Mouse (Mus musculus) kidney, postnatal 14 days (tissue): ENCODE measurements at regions not wholly inside any gene's neighbourhood (a gene's known extent, or its start where the extent isn't known, plus 50 kb on each side); places are given as distances from the start of the nearest gene placed in this dataset.

Source experiments
- DNase-seq: peaks from one replicate; pipeline ENCODE4 v3.0.0; 2022; ENCODE audit warnings: mixed read lengths

DNA sequence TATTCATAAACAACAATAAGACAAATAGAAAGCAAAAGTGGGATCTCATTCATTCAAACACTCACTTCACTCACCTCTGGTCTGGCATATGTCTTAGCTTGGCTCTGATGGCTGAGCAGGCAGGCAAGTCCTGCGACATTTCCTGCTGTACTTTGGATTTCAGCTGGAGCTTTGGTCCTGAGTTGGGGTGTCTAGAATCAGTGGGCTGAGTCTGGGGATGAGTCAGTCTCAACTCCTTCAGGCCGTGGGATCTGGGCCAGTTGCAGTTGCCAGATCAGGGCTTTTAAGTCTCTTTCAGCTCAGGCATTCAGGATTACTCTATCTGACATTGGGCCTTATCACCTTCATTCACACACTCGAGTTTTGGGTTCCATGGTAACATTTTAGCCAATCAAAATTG is 454.1 kb downstream of the Adra2a start:
- DNase-seq: no peak

DNA sequence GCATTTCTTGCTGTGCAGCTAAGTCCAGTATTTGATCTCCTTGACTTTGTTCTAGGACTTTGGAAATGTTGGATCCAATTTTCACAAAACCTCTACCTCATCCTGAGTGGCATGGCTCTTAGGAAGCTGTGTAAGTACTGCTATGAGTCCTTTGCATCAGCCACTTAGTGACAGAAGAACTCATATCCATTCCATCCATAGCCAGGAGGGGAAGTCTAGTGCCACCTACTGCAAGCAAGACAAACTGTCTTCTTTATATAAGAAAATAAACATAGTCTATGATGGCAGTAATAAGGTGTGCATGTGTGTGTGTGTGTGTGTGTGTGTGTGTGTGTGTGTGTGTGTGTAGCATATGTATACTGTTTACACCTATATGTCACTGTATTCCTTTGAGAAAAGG is 489.9 kb downstream of the Adra2a start:
- DNase-seq: peak; percentile 2

DNA sequence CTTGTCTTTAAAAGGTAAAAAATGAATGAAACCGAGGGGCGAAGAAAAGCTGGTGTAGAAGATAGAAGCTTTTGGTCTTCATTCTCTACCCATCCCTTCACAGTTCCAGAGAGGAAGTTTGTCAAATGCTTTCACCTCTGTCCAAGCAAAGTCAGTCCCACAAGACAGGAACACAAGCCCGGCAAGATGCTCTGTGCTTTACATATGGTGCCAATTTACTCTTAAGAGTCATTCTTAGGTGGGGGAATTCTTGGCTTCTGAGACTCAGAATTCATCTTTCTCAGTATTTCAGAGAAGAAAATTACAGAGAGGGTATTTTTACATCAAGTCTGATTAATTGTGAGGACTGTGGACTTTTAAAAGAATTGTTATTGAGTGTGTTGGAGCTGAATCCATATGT is 511.4 kb downstream of the Adra2a start:
- DNase-seq: no peak

DNA sequence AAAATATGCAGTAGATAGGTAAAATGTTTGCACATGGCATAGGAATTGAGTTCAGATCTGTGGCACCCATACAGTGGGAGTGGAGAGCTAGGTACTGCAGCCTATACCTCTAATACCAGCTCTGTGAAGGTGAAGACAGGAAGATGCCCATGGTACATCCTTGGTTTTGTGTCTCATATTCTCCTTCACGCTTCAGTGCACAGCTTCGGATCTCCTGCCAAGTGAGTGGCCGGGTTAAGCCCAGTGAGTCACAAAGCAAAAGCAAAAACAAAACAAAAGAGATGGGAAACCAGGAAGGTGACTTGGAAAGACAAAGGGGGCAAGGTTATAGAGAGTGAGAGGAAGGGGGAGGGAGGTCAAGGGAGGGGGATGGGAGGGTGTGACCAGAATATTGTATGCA is 514.0 kb downstream of the Adra2a start:
- DNase-seq: no peak

DNA sequence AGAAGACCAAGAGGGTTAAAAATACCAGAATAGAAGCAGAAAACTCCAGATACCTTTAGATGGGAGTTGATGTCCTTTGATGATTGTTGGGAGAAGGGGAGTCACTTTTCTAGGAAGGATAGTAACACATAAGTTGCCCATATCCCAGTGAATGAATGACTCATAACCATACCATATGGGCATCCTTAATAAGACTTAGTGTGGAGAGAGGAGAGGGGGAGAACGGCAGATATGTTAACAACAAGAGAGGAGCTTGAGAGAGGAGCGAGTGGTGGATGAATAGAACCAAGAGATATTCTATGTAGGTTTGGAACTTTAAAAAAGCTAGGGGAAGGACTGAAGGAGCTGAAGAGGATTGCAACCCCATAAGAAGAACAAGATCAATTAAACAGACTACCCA is 539.6 kb downstream of the Adra2a start:
- no peak for DNase-seq

DNA sequence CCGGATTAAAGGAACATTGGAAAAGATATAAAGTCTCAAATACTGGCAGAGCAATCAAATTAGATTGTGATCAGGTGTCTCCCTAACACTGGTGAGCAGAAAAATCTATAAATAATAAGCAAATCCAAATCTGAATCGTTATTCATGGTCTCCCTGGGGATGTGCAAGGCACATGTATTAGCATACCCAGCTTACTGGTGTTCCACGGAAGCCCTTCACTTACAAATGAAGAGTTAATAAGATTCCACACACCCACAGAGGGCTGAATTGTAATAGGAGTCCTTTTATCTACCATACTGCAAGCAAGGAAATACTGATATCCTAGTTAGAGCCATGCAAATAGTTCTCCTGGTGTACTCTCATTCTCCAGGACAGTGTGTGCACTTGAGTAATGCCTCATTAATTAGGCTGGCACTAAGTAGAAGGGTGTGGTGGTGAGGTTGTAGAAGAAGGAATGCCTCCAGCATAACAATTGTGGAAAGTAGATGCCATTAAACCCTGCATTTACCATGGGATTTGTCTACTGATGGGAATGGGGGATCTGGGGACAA is 540.8 kb downstream of the Adra2a start:
- DNase-seq: no peak

DNA sequence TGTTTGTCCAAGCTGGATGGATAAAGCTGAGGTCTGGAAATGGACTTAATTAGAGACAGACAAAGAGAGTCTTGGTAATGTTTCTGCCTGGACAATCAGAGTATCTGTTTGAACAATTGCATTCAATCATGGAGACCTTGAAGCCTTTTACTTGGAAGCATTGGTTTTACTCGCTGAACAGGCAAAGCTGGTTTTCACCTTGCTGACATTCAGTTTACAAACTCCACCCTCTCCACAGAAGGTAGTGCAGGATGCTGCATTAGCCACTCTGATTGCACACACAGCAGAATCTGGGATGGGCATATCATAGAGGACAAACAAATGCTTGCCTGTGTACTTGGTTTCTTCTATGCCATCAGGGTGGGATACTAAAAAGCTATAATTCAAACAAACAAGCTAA is 541.4 kb downstream of the Adra2a start:
- no peak for DNase-seq

DNA sequence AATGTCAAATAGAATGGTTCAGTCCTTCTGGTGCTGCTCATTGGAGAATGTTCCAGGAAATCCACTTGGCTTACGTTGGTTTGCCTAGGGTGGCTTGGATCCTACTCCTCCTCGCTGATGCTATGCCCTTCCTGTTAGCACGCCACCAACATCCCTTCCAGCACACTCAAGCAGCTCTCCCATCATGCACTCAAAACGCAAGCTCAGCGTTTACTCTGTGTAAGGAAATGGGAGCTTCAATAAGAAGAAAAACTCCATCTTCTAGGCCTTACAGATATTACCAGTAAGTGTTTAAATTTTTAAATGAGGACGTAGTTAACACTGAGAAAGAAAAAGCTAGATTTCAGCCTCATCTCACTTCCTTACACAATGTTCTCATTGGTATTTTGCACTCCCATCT is 523.7 kb downstream of the Gpam start:
- DNase-seq: no peak

DNA sequence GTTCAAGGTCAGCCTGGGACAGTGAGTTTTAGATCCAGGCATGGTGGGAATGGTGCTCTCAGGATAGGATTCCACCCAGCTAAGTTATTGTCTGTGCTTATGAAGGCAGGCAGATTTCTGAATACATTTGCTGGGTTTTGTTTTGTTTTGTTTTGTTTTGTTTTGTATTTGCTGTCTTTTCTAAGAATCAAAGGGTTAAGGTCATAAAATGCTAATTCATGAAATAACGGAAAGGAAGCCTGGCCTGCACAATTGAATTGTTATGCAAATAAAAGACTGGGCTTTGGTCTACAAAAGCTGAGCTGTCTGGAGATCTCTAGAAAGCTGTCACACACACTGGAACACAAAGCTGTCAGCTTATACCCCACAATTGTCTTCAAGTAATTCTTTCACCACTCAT is 521.7 kb downstream of the Gpam start:
- no peak for DNase-seq

DNA sequence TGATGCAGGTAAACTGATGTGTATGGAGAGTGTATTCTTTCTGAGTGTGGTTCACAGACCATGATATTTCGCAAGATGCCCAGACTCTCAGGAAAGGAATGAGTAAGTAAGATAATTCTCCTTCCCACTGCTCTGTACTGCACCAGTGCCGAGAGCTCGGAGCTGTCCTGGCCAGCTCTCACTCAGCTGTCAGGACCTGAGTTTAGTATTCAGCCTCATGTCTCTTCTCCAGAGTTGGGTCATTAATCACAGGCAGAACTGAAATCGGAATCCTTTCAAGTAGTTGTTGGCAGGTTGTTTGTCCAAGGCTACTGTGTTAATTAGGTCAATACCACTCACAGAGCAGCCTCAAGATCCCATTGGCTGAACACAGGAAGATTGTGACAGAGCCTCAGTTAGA is 510.1 kb downstream of the Gpam start:
- no peak for DNase-seq
